Mouse (Mus musculus) MEL (cell line): Measurements from ENCODE around the gene Trim66.

ENCODE experiments used
- CTCF ChIP-seq, 3 experiments: IDR thresholded peaks in 2 of 3; conservative IDR thresholded peaks in 1 of 3; 2 replicates each; pipeline ENCODE4 v1.5.1; 2011 to 2012; ENCODE audit warnings: low read length in 3 of 3, low read depth in 2 of 3, mild to moderate bottlenecking in 2 of 3, improper control_type of control experiment in 1 of 3, inconsistent platforms in 1 of 3, mixed read lengths in 1 of 3, moderate library complexity in 1 of 3; ENCODE audit not compliant: control insufficient read depth in 1 of 3, insufficient read depth in 1 of 3, poor library complexity in 1 of 3, severe bottlenecking in 1 of 3
- GATA1 ChIP-seq: IDR thresholded peaks from 2 replicates; pipeline ENCODE4 v1.6.1; 2011; ENCODE audit warnings: low read depth, low read length, improper control_type of control experiment
- POLR2A ChIP-seq, 2 experiments: IDR thresholded peaks; 2 replicates each; pipeline ENCODE4 v1.6.1; 2011 to 2012; ENCODE audit warnings: low read length in 2 of 2, mild to moderate bottlenecking in 2 of 2, control low read depth in 1 of 2, improper control_type of control experiment in 1 of 2, low read depth in 1 of 2, moderate library complexity in 1 of 2; ENCODE audit not compliant: control insufficient read depth in 1 of 2, insufficient read depth in 1 of 2, poor library complexity in 1 of 2
- SMC3 ChIP-seq: IDR thresholded peaks from 2 replicates; pipeline ENCODE4 v1.6.1; 2011; ENCODE audit warnings: low read depth, low read length, improper control_type of control experiment

DNA sequence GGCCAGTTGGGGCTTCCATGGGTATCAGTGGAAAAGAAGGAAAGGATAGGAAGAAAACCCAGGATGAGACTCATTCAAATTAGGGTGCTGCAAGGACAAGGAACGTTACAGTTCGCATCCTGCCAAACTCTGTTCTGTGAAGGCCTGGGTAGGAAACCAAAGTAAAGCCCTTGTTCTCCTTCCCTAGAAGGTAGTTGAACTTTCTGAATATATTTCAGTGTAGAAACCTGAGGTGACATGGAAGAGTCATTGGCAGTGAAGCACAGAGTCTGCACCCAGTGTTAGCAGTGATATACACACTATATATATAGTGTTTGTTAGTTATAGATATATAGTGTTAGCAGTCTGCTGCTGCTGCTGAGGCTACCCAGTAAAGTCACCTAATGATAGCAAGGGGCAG is 15.4 kb upstream of the Trim66 start:
- TF ChIP-seq GATA1 (no peak), POLR2A (IDR thresholded peaks at IDR 0.05; ENCODE audit: control insufficient read depth in 1 of 2, insufficient read depth in 1 of 2, low read depth in 1 of 2, low read length in 2 of 2, poor library complexity in 1 of 2) (peak in 1 of 2 experiments; percentile 38; a peak in 2 of 4 replicates), SMC3 (no peak), CTCF (IDR thresholded peaks at IDR 0.05 in 2 of 3, conservative IDR thresholded peaks at IDR 0.05 in 1 of 3; ENCODE audit: control insufficient read depth in 1 of 3, insufficient read depth in 1 of 3, low read depth in 2 of 3, low read length in 3 of 3, poor library complexity in 1 of 3, severe bottlenecking in 1 of 3) (no peak)
